Mouse (Mus musculus) limb, embryonic 14.5 days (tissue): Measurements from ENCODE around the gene Scaf4. TPM values are rescaled to one million over a fixed set of nuclear protein-coding genes. Genes with fewer than 3 reads are reported as not detected.
"Not testable (repeated sequence)": the region's sequence is repeated elsewhere in the genome, so short reads cannot be mapped to it uniquely, and the experiment has no call there.

ENCODE experiments used
- ATAC-seq: fragments of 200-750 bp; cut with Nextera tagmentation; 2 replicates; pipeline ENCODE4 v1.8.0; 2017; ENCODE audit warnings: low read depth, moderate number of reproducible peaks, moderate TSS enrichment; ENCODE audit not compliant: low FRiP score
- DNase-seq: peaks from one replicate; pipeline ENCODE4 v3.0.0-alpha.2; 2015; ENCODE audit warnings: low spot score
- H3K27ac ChIP-seq: fragments of 300-500 bp; sonication (generic); replicated peaks from 2 replicates; pipeline ENCODE4 v1.5.1; 2014; ENCODE audit warnings: low read depth, mild to moderate bottlenecking, low read length, moderate library complexity, mixed read lengths
- H3K27me3 ChIP-seq: fragments of 300-500 bp; sonication (generic); 2 replicates; pipeline ENCODE4 v1.6.1; 2014; ENCODE audit warnings: low read length, mixed read lengths; ENCODE audit not compliant: control insufficient read depth, insufficient read depth
- H3K36me3 ChIP-seq: fragments of 300-500 bp; sonication (generic); 2 replicates; pipeline ENCODE4 v1.6.1; 2014; ENCODE audit warnings: mild to moderate bottlenecking, low read length, moderate library complexity, mixed read lengths; ENCODE audit not compliant: control insufficient read depth, insufficient read depth
- H3K4me1 ChIP-seq: fragments of 300-500 bp; sonication (generic); 2 replicates; pipeline ENCODE4 v1.6.1; 2014; ENCODE audit warnings: antibody characterized with exemption, low read length, mixed read lengths; ENCODE audit not compliant: control insufficient read depth, insufficient read depth
- H3K4me2 ChIP-seq: fragments of 300-500 bp; sonication (generic); replicated peaks from 2 replicates; pipeline ENCODE4 v1.6.1; 2014; ENCODE audit warnings: low read depth, mild to moderate bottlenecking, low read length, moderate library complexity; ENCODE audit not compliant: severe bottlenecking
- H3K4me3 ChIP-seq: fragments of 300-500 bp; sonication (generic); replicated peaks from 2 replicates; pipeline ENCODE4 v1.5.1; 2014; ENCODE audit warnings: low read length
- H3K9ac ChIP-seq: fragments of 300-500 bp; sonication (generic); 2 replicates; pipeline ENCODE4 v1.6.1; 2014; ENCODE audit warnings: mild to moderate bottlenecking, low read depth, low read length, moderate library complexity; ENCODE audit not compliant: severe bottlenecking
- H3K9me3 ChIP-seq: fragments of 300-500 bp; sonication (generic); 2 replicates; pipeline ENCODE4 v1.6.1; 2016; ENCODE audit warnings: low read length; ENCODE audit not compliant: control insufficient read depth
- POLR2A ChIP-seq: fragments of 200-500 bp; IDR thresholded peaks from 2 replicates; pipeline ENCODE4 v1.8.0; 2012; ENCODE audit warnings: inconsistent platforms, mild to moderate bottlenecking, moderate library complexity, borderline replicate concordance; ENCODE audit not compliant: insufficient read depth, insufficient read length; ENCODE audit errors: extremely low read depth
- WGBS: fragments of 180-500 bp; shearing (Covaris S2); extraction: QIAGEN DNeasy Blood & Tissue Kit; methylation state at CpG from one replicate; pipeline ENCODE4 v1.1.7; 2014; 5-methylcytosine and 5-hydroxymethylcytosine counted together
- polyA plus RNA-seq, 2 experiments: library from polyadenylated mRNA; depleted of rRNA in 1 of 2; stranded (reverse) in 1 of 2; unstranded in 1 of 2; fragments of >200 nt; fragmentation: Nextera tagmentation in 1 of 2; extraction: Ambion mirVana in 1 of 2; gene quantifications; 2 replicates each; pipeline versions ENCODE4 v1.2.1 to v1.2.3; 2012 to 2014

The Scaf4 gene
- polyA plus RNA-seq, 2 experiments: 24.8 to 64.3 TPM

GRCm38 (mm10) chr16:90216414-90216813 lies 67.9 kb downstream of the Scaf4 start:
- Histone ChIP-seq H3K36me3 (no peaks in the 10 kb centered on the region), H3K4me2 (no peak overlapping the region), H3K9ac (no peak overlapping the region), H3K4me1 (no peaks in the 10 kb centered on the region), H3K9me3 (no peaks in the 10 kb centered on the region), H3K4me3 (no peak overlapping the region), H3K27ac (no peak overlapping the region), H3K27me3 (no peaks in the 10 kb centered on the region)
- WGBS: 84% methylated on average over 2 of the region's 2 CpGs
- DNase-seq: no peak
- TF ChIP-seq POLR2A: no peak
- no peak for ATAC-seq

DNA sequence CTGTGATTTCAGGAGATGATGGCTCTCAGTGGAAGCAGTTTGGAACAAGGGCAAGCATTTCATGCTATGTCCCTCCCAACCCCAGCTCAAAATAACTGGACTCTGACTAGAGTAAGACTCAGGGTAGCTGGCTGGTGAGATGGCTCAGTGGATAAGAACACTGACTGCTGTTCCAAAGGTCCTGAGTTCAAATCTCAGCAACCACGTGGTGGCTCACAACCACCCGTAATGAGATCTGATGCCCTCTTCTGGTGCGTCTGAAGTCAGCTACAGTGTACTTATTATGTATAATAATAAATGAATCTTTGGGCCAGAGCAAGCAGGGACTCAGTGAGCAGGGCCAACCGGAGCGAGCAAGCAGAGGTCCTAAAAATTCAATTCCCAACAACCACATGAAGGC lies 68.4 kb downstream of the Scaf4 start:
- not testable (repeated sequence) for H3K36me3 ChIP-seq, DNase-seq, H3K4me2 ChIP-seq, ATAC-seq, H3K9ac ChIP-seq, H3K9me3 ChIP-seq, H3K4me3 ChIP-seq, H3K4me1 ChIP-seq, H3K27ac ChIP-seq, H3K27me3 ChIP-seq
- WGBS: 84% methylated on average over 5 of the region's 5 CpGs

DNA sequence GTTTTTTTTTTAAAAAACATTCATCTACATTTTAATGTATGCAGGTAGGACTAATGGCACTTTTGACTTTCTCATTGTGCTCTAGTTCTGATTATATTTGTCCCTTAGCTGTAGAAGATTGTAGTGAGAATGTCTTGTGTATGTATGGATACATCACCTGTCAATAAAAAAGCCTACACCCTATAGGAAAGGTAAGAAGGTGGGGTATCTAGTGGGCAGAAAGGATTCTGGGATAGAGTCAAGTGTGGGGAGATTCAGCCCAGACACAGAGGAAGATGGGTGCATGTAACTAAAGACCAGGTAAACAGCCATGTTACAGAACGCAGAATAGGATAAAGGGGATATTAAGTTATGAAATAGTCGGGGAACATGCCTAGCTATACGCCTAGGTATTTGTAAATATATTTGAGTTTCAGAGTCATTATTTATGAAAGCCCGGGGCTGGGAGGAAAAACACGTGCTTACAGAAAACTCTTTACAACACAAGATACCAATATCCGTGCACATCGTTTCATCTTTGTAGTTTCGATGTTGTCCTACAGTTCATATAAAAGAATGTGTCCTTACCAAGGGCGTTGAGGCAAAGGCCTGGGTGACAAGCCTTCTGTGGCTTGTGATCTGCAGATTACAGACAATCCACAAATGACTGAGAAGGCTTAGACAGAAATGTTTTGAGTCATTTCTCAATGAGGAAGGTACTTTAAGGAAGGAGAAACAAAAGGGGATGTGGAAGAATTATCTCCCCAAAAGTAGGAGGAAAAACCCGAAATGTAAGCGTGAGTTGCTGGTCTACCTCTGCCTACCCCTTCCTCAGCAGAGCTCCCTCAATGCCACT lies 69.4 kb downstream of the Scaf4 start:
- H3K27ac ChIP-seq: no peak overlapping the region
- no peak for TF ChIP-seq POLR2A
- H3K36me3 ChIP-seq: no peaks in the 10 kb centered on the region
- H3K4me2 ChIP-seq: no peak overlapping the region
- ATAC-seq: no peak
- H3K4me1 ChIP-seq: no peaks in the 10 kb centered on the region
- WGBS: 91% methylated on average over 11 of the region's 11 CpGs
- H3K9me3 ChIP-seq: no peaks in the 10 kb centered on the region
- no peak overlapping the region for H3K9ac ChIP-seq
- DNase-seq: no peak
- no peak overlapping the region for H3K4me3 ChIP-seq
- no peaks in the 10 kb centered on the region for H3K27me3 ChIP-seq

DNA sequence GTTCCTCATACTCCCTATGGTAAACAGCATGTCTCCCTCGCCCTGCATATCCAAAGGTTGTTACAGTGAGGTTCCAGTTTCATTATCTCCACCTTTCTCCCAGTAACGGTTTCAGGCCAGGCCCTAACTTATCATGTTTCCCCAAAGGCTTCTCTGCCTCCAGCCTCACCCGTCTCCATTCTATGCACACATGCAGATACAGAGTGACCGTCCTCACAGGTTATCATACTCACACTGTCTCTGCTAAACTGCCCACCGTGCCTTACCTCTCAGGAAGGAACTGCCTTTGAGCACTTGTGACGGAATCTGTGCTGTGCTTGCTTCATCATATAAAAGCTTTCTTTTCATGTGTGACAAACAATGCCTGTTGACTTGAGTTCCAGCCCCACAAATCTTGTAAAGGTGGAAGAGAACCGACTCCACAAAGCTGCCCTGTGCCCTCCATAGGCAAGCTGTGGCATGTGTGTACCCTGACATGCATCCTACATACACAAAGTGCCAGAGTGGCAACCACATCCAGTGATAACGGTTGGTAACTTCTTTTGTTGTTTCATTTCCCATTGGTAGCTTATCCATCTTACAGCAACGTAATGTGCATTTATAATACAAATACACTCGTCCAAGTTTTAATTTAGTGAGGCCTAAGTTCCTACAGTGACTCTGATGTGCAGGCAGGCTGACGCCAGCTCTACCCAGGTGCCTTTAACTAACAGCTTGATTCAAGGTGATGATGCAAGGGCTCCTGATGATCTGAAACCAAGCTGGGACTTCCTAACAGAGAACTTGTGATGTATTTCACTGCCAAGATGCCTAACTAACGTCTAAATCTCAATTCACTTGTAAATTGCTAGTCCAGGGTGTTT lies 70.6 kb downstream of the Scaf4 start:
- Histone ChIP-seq H3K9ac (no peak overlapping the region), H3K9me3 (no peaks in the 10 kb centered on the region), H3K4me3 (no peak overlapping the region), H3K36me3 (no peaks in the 10 kb centered on the region), H3K27me3 (no peaks in the 10 kb centered on the region), H3K4me1 (no peaks in the 10 kb centered on the region), H3K27ac (no peak overlapping the region), H3K4me2 (no peak overlapping the region)
- ATAC-seq (no peak), DNase-seq (no peak)
- 71% methylated on average over 12 of the region's 12 CpGs for WGBS
- TF ChIP-seq POLR2A: no peak

GRCm38 (mm10) chr16:90211767-90212166 lies 72.5 kb downstream of the Scaf4 start:
- no peaks in the 10 kb centered on the region for H3K27me3 ChIP-seq
- WGBS: 76% methylated on average over 8 of the region's 8 CpGs
- H3K9ac ChIP-seq: no peak overlapping the region
- H3K4me2 ChIP-seq: no peak overlapping the region
- H3K27ac ChIP-seq: no peak overlapping the region
- no peaks in the 10 kb centered on the region for H3K36me3 ChIP-seq
- DNase-seq (no peak), ATAC-seq (no peak)
- H3K4me3 ChIP-seq: no peak overlapping the region
- no peaks in the 10 kb centered on the region for H3K4me1 ChIP-seq
- TF ChIP-seq POLR2A: no peak
- H3K9me3 ChIP-seq: no peaks in the 10 kb centered on the region
